Mouse (Mus musculus) testis, postnatal 10 days (tissue): Measurements from ENCODE around the gene Rmi2.
"Not testable (repeated sequence)": the region's sequence is repeated elsewhere in the genome, so short reads cannot be mapped to it uniquely, and the experiment has no call there.

Source experiments
- DNase-seq: peaks from one replicate; pipeline ENCODE4 v3.0.0; 2021; ENCODE audit warnings: low spot score

The Rmi2 gene

GRCm38 (mm10) chr16:10827766-10828460 lies 6.9 kb upstream of the Rmi2 start:
- DNase-seq, result no peak

GRCm38 (mm10) chr16:10828461-10828805 lies 6.4 kb upstream of the Rmi2 start:
- DNase-seq, result no peak

GRCm38 (mm10) chr16:10834542-10834910 lies 333 bp upstream of the Rmi2 start:
- no peak for DNase-seq

GRCm38 (mm10) chr16:10836388-10836787 lies 1.5 kb downstream of the Rmi2 start:
- no peak for DNase-seq

- DNase-seq, result no peak
Observed at GRCm38 (mm10) chr16:10837250-10837649, 2.4 kb downstream of the Rmi2 start.

- no peak for DNase-seq
Observed at GRCm38 (mm10) chr16:10837903-10838302, 3.0 kb downstream of the Rmi2 start.

- no peak for DNase-seq
Observed at GRCm38 (mm10) chr16:10838487-10839245, 3.8 kb downstream of the Rmi2 start.

- DNase-seq, result no peak
Observed at GRCm38 (mm10) chr16:10840018-10840417, 5.2 kb downstream of the Rmi2 start.

- DNase-seq, result no peak
Observed at GRCm38 (mm10) chr16:10842282-10842855, 7.5 kb downstream of the Rmi2 start.

- peak; percentile 71 for DNase-seq
Observed at GRCm38 (mm10) chr16:10843486-10844318, 8.8 kb downstream of the Rmi2 start.

GRCm38 (mm10) chr16:10844319-10844670 lies 9.4 kb downstream of the Rmi2 start:
- no peak for DNase-seq

GRCm38 (mm10) chr16:10845952-10846351 lies 11.1 kb downstream of the Rmi2 start:
- no peak for DNase-seq

- DNase-seq, result peak; percentile 83
Observed at GRCm38 (mm10) chr16:10846503-10846902, 11.6 kb downstream of the Rmi2 start.

GRCm38 (mm10) chr16:10849965-10850861 lies 15.4 kb downstream of the Rmi2 start:
- DNase-seq, result peak; percentile 70

GRCm38 (mm10) chr16:10850905-10851304 lies 16.0 kb downstream of the Rmi2 start:
- DNase-seq, result no peak

GRCm38 (mm10) chr16:10852216-10852615 lies 17.4 kb downstream of the Rmi2 start:
- DNase-seq, result not testable (repeated sequence)

GRCm38 (mm10) chr16:10859726-10860245 lies 24.9 kb downstream of the Rmi2 start:
- no peak for DNase-seq

GRCm38 (mm10) chr16:10861408-10861807 lies 26.5 kb downstream of the Rmi2 start:
- no peak for DNase-seq

GRCm38 (mm10) chr16:10864833-10865591 lies 30.2 kb downstream of the Rmi2 start:
- DNase-seq, result no peak

- DNase-seq, result no peak
Observed at GRCm38 (mm10) chr16:10865592-10865987, 30.7 kb downstream of the Rmi2 start.
